Mouse (Mus musculus): ENCODE results near the gene Raph1. TPM values are rescaled to one million over a fixed set of nuclear protein-coding genes. Genes with fewer than 3 reads are reported as not detected.
"Not testable (repeated sequence)": the region's sequence is repeated elsewhere in the genome, so short reads cannot be mapped to it uniquely, and the experiment has no call there.

Raph1 gene
- total RNA-seq, 2 experiments from 2014 or later, result 155 to 156 TPM

- intact Hi-C loops (cut with DNase I), result no loop called here
- DNase-seq, result no peak
These were observed 106.3 kb downstream of the Raph1 start for GRCm38 (mm10) chr1:60460623-60461022.

GRCm38 (mm10) chr1:60449896-60450295 is 117.0 kb downstream of the Raph1 start:
- no peak for DNase-seq
- intact Hi-C loops (cut with DNase I), result no loop called here

- DNase-seq, result no peak
- intact Hi-C loops (cut with DNase I), result no loop called here
These were observed 119.8 kb downstream of the Raph1 start for GRCm38 (mm10) chr1:60447067-60447466.

GRCm38 (mm10) chr1:60441438-60441837 is 125.5 kb downstream of the Raph1 start:
- DNase-seq; intact Hi-C loops (cut with DNase I): not testable (repeated sequence)

- intact Hi-C loops (cut with DNase I), result no loop called here
- no peak for DNase-seq
These were observed 134.4 kb downstream of the Raph1 start for GRCm38 (mm10) chr1:60432497-60432896.

Small RNAs within 50 kb of the gene (microRNA-seq; reads per million reads assigned to microRNA genes)
- 0 reads per million in 2 experiments for gene Gm23762

Other genes with a start within 250 kb of the Raph1 start
- 10 to 100 TPM; 10.6 to 14.1 TPM for gene Cyp20a1, start 223.8 kb downstream of the Raph1 start, total RNA-seq (2021)
- gene Abi2, start 157.5 kb downstream of the Raph1 start, total RNA-seq (2021), result 10 to 100 TPM; 22.8 to 29.7 TPM
- 1 to 10 TPM; 6.7 to 7.6 TPM for gene Cd28, start 149.7 kb upstream of the Raph1 start, total RNA-seq (2021)

All from heart, postnatal 14 days (tissue).